Mouse (Mus musculus) midbrain, embryonic 11.5 days (tissue): ENCODE results near the gene Mipep. TPM values are rescaled to one million over a fixed set of nuclear protein-coding genes. Genes with fewer than 3 reads are reported as not detected.

ENCODE experiments used
- ATAC-seq: fragments of 200-750 bp; cut with Nextera tagmentation; 2 replicates; pipeline ENCODE4 v1.8.0; 2017; ENCODE audit warnings: moderate TSS enrichment, moderate library complexity; ENCODE audit not compliant: low FRiP score
- DNase-seq: peaks from one replicate; pipeline ENCODE4 v3.0.0; 2015; ENCODE audit warnings: low spot score; ENCODE audit errors: missing footprints
- H3K27ac ChIP-seq: fragments of 300-500 bp; sonication (generic); 2 replicates; pipeline ENCODE4 v1.5.1; 2014; ENCODE audit warnings: low read depth, low read length
- H3K27me3 ChIP-seq: fragments of 300-500 bp; sonication (generic); 2 replicates; pipeline ENCODE4 v1.6.1; 2014; ENCODE audit warnings: mild to moderate bottlenecking, low read length, moderate library complexity, mixed read lengths; ENCODE audit not compliant: control insufficient read depth, insufficient read depth
- H3K36me3 ChIP-seq: fragments of 300-500 bp; sonication (generic); 2 replicates; pipeline ENCODE4 v1.6.1; 2014; ENCODE audit warnings: mild to moderate bottlenecking, low read length, moderate library complexity, mixed read lengths; ENCODE audit not compliant: control insufficient read depth, insufficient read depth
- H3K4me1 ChIP-seq: fragments of 300-500 bp; sonication (generic); 2 replicates; pipeline ENCODE4 v1.6.1; 2014; ENCODE audit warnings: low read length; ENCODE audit not compliant: control insufficient read depth, insufficient read depth
- H3K4me2 ChIP-seq: fragments of 300-500 bp; sonication (generic); 2 replicates; pipeline ENCODE4 v1.6.1; 2014; ENCODE audit warnings: mild to moderate bottlenecking, moderate library complexity
- H3K4me3 ChIP-seq: fragments of 300-500 bp; sonication (generic); 2 replicates; pipeline ENCODE4 v1.5.1; 2014; ENCODE audit warnings: low read depth, low read length
- H3K9ac ChIP-seq: fragments of 300-500 bp; sonication (generic); 2 replicates; pipeline ENCODE4 v1.6.1; 2014; ENCODE audit warnings: low read length
- H3K9me3 ChIP-seq: fragments of 300-500 bp; sonication (generic); 2 replicates; pipeline ENCODE4 v1.6.1; 2016; ENCODE audit warnings: low read length; ENCODE audit not compliant: control insufficient read depth
- WGBS: fragments of 180-500 bp; shearing (Covaris S2); extraction: QIAGEN DNeasy Blood & Tissue Kit; methylation state at CpG from one replicate; pipeline ENCODE4 v1.1.7; 2014; 5-methylcytosine and 5-hydroxymethylcytosine counted together
- polyA plus RNA-seq: library from polyadenylated mRNA; unstranded; fragments of >200 nt; fragmentation: Nextera tagmentation; extraction: Ambion mirVana; gene quantifications from 2 replicates; pipeline ENCODE4 v1.2.1, GENCODE M21; 2014

Mipep gene
- polyA plus RNA-seq, 1 experiment from 2014 or later, result 26.6 TPM

DNA sequence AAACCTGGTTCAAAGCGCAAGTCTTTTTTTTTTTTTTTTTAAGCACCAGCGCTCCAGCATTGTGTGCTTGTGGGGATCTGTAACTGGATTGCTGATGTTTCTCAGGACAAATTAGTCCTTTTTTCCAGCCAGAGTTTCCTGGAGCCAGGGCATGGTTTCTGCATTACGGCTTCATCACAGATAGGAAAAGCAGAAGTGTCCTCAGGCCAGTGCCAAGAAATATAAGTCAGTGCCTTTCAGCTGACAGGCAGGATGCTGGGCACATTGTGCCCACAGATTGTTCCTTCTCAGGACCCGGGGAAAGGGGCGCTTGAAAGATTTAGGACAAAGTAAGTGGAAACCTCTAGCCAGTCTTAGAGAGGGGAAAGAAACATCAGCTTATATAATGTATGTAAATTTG, 20.6 kb upstream of the Mipep start:
- Histone ChIP-seq H3K9ac (no peak overlapping the region), H3K4me3 (no peak overlapping the region), H3K9me3 (no peaks in the 10 kb centered on the region), H3K27ac (no peak overlapping the region), H3K4me2 (no peak overlapping the region), H3K4me1 (no peaks in the 10 kb centered on the region), H3K36me3 (peaks cover 22% of the 10 kb centered on the region), H3K27me3 (no peaks in the 10 kb centered on the region)
- WGBS, result 98% methylated on average over 5 of the region's 5 CpGs
- ATAC-seq (no peak), DNase-seq (no peak)

- no peaks in the 10 kb centered on the region for H3K9me3 ChIP-seq
- no peak for DNase-seq
- no peaks in the 10 kb centered on the region for H3K4me1 ChIP-seq
- H3K9ac ChIP-seq, result no peak overlapping the region
- no peak overlapping the region for H3K27ac ChIP-seq
- H3K4me3 ChIP-seq, result no peak overlapping the region
- no peak for ATAC-seq
- H3K27me3 ChIP-seq, result no peaks in the 10 kb centered on the region
- WGBS, result 85% methylated on average over 4 of the region's 4 CpGs
- H3K36me3 ChIP-seq, result peaks cover 17% of the 10 kb centered on the region
- no peak overlapping the region for H3K4me2 ChIP-seq
These were observed 19.8 kb upstream of the Mipep start for GRCm38 (mm10) chr14:60764526-60764925.

DNA sequence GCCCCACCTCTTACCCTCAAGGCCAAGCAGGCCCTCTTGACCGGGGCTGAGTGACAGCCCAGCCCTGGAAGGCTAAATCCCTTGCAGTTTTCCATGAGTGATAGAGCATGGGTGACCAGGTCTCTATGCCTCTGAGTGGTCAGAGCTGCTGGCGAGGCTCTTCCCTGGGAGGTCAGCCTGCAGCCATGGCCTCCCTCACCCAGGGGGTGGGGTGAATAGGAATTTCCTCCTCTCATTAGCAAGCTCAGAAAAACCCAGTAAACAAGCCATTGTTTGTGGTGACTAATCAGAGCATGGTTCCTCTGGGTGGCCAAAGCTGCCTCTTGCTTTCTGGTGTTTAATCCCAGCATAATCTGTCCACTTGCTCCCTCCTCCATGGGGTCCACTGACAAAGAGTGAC, 19.3 kb upstream of the Mipep start:
- peaks cover 17% of the 10 kb centered on the region for H3K36me3 ChIP-seq
- no peak overlapping the region for H3K4me2 ChIP-seq
- no peaks in the 10 kb centered on the region for H3K27me3 ChIP-seq
- DNase-seq, result no peak
- no peaks in the 10 kb centered on the region for H3K9me3 ChIP-seq
- no peak overlapping the region for H3K9ac ChIP-seq
- H3K4me3 ChIP-seq, result no peak overlapping the region
- WGBS, result 48% methylated on average over 2 of the region's 2 CpGs
- ATAC-seq, result no peak
- no peaks in the 10 kb centered on the region for H3K4me1 ChIP-seq
- H3K27ac ChIP-seq, result no peak overlapping the region

- Histone ChIP-seq H3K27ac (no peak within 1 kb of the TSS), H3K4me3 (no peak within 1 kb of the TSS), H3K4me2 (no peak within 1 kb of the TSS), H3K9ac (no peak within 1 kb of the TSS), H3K9me3 (no peaks in the 10 kb centered on the region), H3K27me3 (no peaks in the 10 kb centered on the region), H3K36me3 (no peaks in the 10 kb centered on the region), H3K4me1 (no peaks in the 10 kb centered on the region)
- no peak for ATAC-seq
- WGBS, result 76% methylated on average over 4 of the region's 4 CpGs
- DNase-seq, result no peak
These were observed 16.5 kb upstream of the Mipep start, which contains the start of gene C1qtnf9 for GRCm38 (mm10) chr14:60767884-60768283. TSS of gene C1qtnf9 (plus strand) at chr14:60768134.

- WGBS, result 49% methylated on average over 6 of the region's 6 CpGs
- DNase-seq, result no peak
- Histone ChIP-seq H3K27ac (no peak overlapping the region), H3K4me2 (no peak overlapping the region), H3K4me3 (no peak overlapping the region), H3K9me3 (no peaks in the 10 kb centered on the region), H3K9ac (no peak overlapping the region), H3K36me3 (no peaks in the 10 kb centered on the region), H3K27me3 (no peaks in the 10 kb centered on the region), H3K4me1 (no peaks in the 10 kb centered on the region)
- ATAC-seq, result no peak
These were observed 15.0 kb upstream of the Mipep start for GRCm38 (mm10) chr14:60769340-60769739.

DNA sequence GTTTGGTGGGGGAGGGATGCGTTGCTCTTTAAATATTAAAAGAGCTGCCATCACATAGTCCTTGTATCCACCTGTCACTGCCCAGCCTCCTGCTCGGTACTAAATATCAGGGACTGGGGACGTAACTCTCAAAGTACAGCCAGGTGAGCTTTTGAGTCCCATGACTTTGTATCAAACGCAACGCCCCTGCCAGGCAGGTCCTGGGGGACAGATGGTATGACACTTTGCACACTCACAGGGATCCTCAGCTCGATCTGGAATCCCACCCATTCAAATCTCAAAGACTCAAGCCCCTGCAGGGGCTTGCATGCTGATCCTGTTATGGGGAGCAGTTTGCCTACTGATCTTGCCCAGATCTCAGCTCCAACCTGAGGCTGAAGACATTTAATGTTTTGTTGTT, 13.8 kb upstream of the Mipep start:
- Histone ChIP-seq H3K9ac (no peak overlapping the region), H3K27ac (no peak overlapping the region), H3K9me3 (no peaks in the 10 kb centered on the region), H3K36me3 (no peaks in the 10 kb centered on the region), H3K4me1 (no peaks in the 10 kb centered on the region), H3K4me3 (no peak overlapping the region), H3K27me3 (no peaks in the 10 kb centered on the region), H3K4me2 (no peak overlapping the region)
- DNase-seq (no peak), ATAC-seq (no peak)
- WGBS, result 74% methylated on average over 6 of the region's 6 CpGs

GRCm38 (mm10) chr14:60771057-60771456, 13.3 kb upstream of the Mipep start:
- Histone ChIP-seq H3K4me3 (peak overlapping the region; percentile 28), H3K4me1 (no peaks in the 10 kb centered on the region), H3K36me3 (no peaks in the 10 kb centered on the region), H3K27me3 (no peaks in the 10 kb centered on the region), H3K27ac (no peak overlapping the region), H3K9ac (peak overlapping the region; percentile 30; the same call in 1 of the 2 replicates), H3K9me3 (no peaks in the 10 kb centered on the region), H3K4me2 (peak overlapping the region; percentile 44)
- ATAC-seq (peak; percentile 50), DNase-seq (peak; percentile 98)
- WGBS, result 7% methylated on average over 8 of the region's 8 CpGs

GRCm38 (mm10) chr14:60773476-60773875, 10.9 kb upstream of the Mipep start:
- no peak overlapping the region for H3K27ac ChIP-seq
- no peaks in the 10 kb centered on the region for H3K9me3 ChIP-seq
- no peak overlapping the region for H3K9ac ChIP-seq
- H3K4me2 ChIP-seq, result no peak overlapping the region
- H3K27me3 ChIP-seq, result no peaks in the 10 kb centered on the region
- H3K36me3 ChIP-seq, result no peaks in the 10 kb centered on the region
- WGBS, result 76% methylated on average over 2 of the region's 2 CpGs
- DNase-seq (peak; percentile 62), ATAC-seq (no peak)
- no peak overlapping the region for H3K4me3 ChIP-seq
- H3K4me1 ChIP-seq, result no peaks in the 10 kb centered on the region

DNA sequence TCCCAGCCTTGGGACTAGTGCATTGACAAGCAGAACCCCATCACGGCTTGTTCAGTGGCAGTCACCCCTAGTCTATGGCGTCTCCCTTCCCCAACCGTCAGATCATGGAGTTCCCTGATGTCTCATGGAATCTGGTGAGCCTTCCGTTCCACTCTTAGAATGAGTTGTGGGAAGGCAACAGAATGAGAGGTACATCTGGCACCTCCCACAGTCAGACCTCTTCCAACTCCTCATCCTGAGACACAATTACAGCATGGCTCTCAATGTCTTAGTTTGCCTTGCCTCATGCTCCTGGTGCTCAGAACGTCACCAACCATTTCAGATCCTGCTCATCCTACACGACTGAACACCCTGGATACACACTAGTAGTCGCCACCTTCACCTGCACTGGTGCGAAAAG, 7.9 kb upstream of the Mipep start:
- H3K4me3 ChIP-seq, result no peak overlapping the region
- no peak overlapping the region for H3K4me2 ChIP-seq
- H3K4me1 ChIP-seq, result no peaks in the 10 kb centered on the region
- DNase-seq, result peak; percentile 8
- no peaks in the 10 kb centered on the region for H3K9me3 ChIP-seq
- ATAC-seq, result no peak
- WGBS, result 87% methylated on average over 8 of the region's 8 CpGs
- no peak overlapping the region for H3K27ac ChIP-seq
- no peaks in the 10 kb centered on the region for H3K27me3 ChIP-seq
- H3K9ac ChIP-seq, result no peak overlapping the region
- H3K36me3 ChIP-seq, result no peaks in the 10 kb centered on the region

- H3K4me3 ChIP-seq, result no peak overlapping the region
- 90% methylated on average over 5 of the region's 5 CpGs for WGBS
- no peaks in the 10 kb centered on the region for H3K27me3 ChIP-seq
- no peak overlapping the region for H3K4me2 ChIP-seq
- DNase-seq (peak; percentile 44), ATAC-seq (no peak)
- H3K27ac ChIP-seq, result no peak overlapping the region
- no peaks in the 10 kb centered on the region for H3K4me1 ChIP-seq
- no peaks in the 10 kb centered on the region for H3K36me3 ChIP-seq
- no peak overlapping the region for H3K9ac ChIP-seq
- H3K9me3 ChIP-seq, result no peaks in the 10 kb centered on the region
These were observed 6.9 kb upstream of the Mipep start for GRCm38 (mm10) chr14:60777485-60777919.
